Mouse (Mus musculus): ENCODE measurements around the gene Mcm2. TPM values are rescaled to one million over a fixed set of nuclear protein-coding genes. Genes with fewer than 3 reads are reported as not detected.

The Mcm2 gene
- total and polyA plus RNA-seq, 3 experiments = 130 to 148 (median 148) TPM

DNA sequence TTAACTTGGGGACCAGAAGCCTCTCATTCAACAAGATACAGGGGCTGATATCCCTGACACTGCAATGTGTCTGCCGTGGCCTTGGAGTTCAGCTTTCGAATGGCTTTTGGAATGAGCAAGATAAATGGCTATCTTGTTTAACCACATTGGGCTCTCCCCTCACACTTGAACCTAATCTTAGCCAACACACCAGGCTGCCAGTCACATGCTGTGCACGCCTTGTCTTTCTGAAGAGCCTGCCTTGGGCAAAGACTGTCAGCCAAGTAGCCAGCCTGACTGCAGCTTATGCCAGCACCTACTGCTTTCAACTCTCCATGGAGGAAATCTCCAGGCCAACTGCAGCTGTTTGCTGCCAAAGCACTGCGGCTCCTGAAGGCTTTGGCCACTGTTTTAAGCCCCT is 16.9 kb upstream of the Mcm2 start:
- dilution Hi-C loops (cut with MboI; ENCODE audit: extremely low pct_ligation_motif_present, extremely low pct_unique_long_range_greater_than_20kb, low sequenced_read_pairs) = no loop called here
- TF ChIP-seq SMC3 (IDR thresholded peaks at IDR 0.05; ENCODE audit: low read depth, low read length) = no peak
- TF ChIP-seq MXI1 (IDR thresholded peaks at IDR 0.05; ENCODE audit: low read depth, low read length) = no peak
- TF ChIP-seq SIN3A (IDR thresholded peaks at IDR 0.05; ENCODE audit: low read length) = no peak
- TF ChIP-seq MEF2A (IDR thresholded peaks at IDR 0.05; ENCODE audit: borderline replicate concordance, low read depth, low read length) = no peak
- TF ChIP-seq IRF4 (IDR thresholded peaks at IDR 0.05; ENCODE audit: low read depth, low read length) = no peak
- Histone ChIP-seq H3K4me3 (replicated peaks in 1 of 3; ENCODE audit: low read depth in 2 of 3, low read length in 2 of 3, poor library complexity in 1 of 3) (no peak overlapping the region), H3K4me1 (ENCODE audit: control insufficient read depth in 1 of 2, insufficient read depth in 2 of 2) (peaks cover 0 to 2% of the 10 kb centered on the region in 2 experiments; a peak in 3 of 4 replicates), H3K36me3 (replicated peaks in 1 of 2; ENCODE audit: control insufficient read depth in 1 of 2, insufficient read depth in 1 of 2, low read length in 1 of 2) (peaks cover 12 to 27% of the 10 kb centered on the region in 2 experiments), H3K27me3 (replicated peaks) (no peaks in the 10 kb centered on the region), H3K9ac (ENCODE audit: insufficient read depth, low read depth) (no peak overlapping the region), H3K27ac (ENCODE audit: insufficient read depth, low read depth) (no peak overlapping the region), H3K9me3 (replicated peaks; ENCODE audit: low read length) (no peaks in the 10 kb centered on the region), H3K4me2 (ENCODE audit: insufficient read depth, low read depth, poor library complexity, severe bottlenecking) (no peak overlapping the region), H3K79me2 (replicated peaks; ENCODE audit: control insufficient read depth, extremely low read depth, insufficient read depth, poor library complexity, severe bottlenecking) (no peaks in the 10 kb centered on the region)
- no peak for DNase-seq (ENCODE audit: extremely low read depth)
- in situ Hi-C loops (cut with MboI; ENCODE audit: low pct_ligation_motif_present, low pct_unique_long_range_greater_than_20kb, low sequenced_read_pairs) = no loop called here

DNA sequence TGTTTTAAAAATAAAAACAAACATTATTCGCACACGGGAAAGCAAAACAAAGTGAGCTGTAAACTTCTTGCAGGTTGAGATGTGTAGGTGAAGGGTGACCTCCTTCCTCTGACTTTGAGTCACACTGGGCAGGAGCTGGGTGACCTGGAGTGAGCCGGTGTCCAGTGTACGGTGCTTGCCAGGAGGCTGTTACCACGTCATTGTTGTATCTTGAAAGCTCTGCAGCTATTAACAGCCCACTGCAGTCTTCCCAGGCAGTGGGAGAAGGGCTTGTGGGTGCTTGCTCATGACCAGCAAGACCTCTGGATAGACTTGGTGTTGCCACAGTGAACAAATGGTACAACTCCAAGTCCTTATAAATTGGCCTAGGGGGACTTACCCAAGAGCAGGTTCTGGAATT is 16.2 kb upstream of the Mcm2 start:
- in situ Hi-C loops (cut with MboI; ENCODE audit: low pct_ligation_motif_present, low pct_unique_long_range_greater_than_20kb, low sequenced_read_pairs) = no loop called here
- no peaks in the 10 kb centered on the region for H3K9me3 ChIP-seq (replicated peaks; ENCODE audit: low read length)
- H3K79me2 ChIP-seq (replicated peaks; ENCODE audit: control insufficient read depth, extremely low read depth, insufficient read depth, poor library complexity, severe bottlenecking) = no peaks in the 10 kb centered on the region
- peaks cover 19 to 34% of the 10 kb centered on the region in 2 experiments for H3K36me3 ChIP-seq (replicated peaks in 1 of 2; ENCODE audit: control insufficient read depth in 1 of 2, insufficient read depth in 1 of 2, low read length in 1 of 2)
- no peaks in the 10 kb centered on the region for H3K4me1 ChIP-seq (ENCODE audit: control insufficient read depth in 1 of 2, insufficient read depth in 2 of 2)
- TF ChIP-seq ETS1 (conservative IDR thresholded peaks at IDR 0.05; ENCODE audit: low read depth, low read length) (no peak), ELF1 (IDR thresholded peaks at IDR 0.05; ENCODE audit: low read depth, low read length) (no peak), POLR2A (IDR thresholded peaks at IDR 0.05; ENCODE audit: low read depth, low read length) (no peak), SMC3 (IDR thresholded peaks at IDR 0.05; ENCODE audit: low read depth, low read length) (no peak), ZNF384 (IDR thresholded peaks at IDR 0.05; ENCODE audit: low read depth, low read length) (no peak), CHD2 (IDR thresholded peaks at IDR 0.05; ENCODE audit: low read length) (no peak), CHD1 (IDR thresholded peaks at IDR 0.05; ENCODE audit: low read depth, low read length) (no peak), JUND (conservative IDR thresholded peaks at IDR 0.05; ENCODE audit: low read depth, low read length) (no peak), USF1 (IDR thresholded peaks at IDR 0.05; ENCODE audit: low read depth, low read length) (no peak), SIN3A (IDR thresholded peaks at IDR 0.05; ENCODE audit: low read length) (no peak), MAFK (IDR thresholded peaks at IDR 0.05; ENCODE audit: insufficient replicate concordance, low read length) (no peak), E2F4 (IDR thresholded peaks at IDR 0.05; ENCODE audit: insufficient replicate concordance, low read depth, low read length) (no peak), BHLHE40 (IDR thresholded peaks at IDR 0.05; ENCODE audit: low read depth, low read length) (no peak), EP300 (IDR thresholded peaks at IDR 0.05; ENCODE audit: low read length) (no peak), RAD21 (IDR thresholded peaks at IDR 0.05; ENCODE audit: low read depth, low read length) (no peak), GABPA (IDR thresholded peaks at IDR 0.05; ENCODE audit: insufficient replicate concordance, low read depth, low read length) (no peak), MYC (IDR thresholded peaks at IDR 0.05; ENCODE audit: low read depth, low read length) (no peak), KAT2A (IDR thresholded peaks at IDR 0.05; ENCODE audit: insufficient replicate concordance, low read length) (no peak)
- no peak overlapping the region for H3K4me2 ChIP-seq (ENCODE audit: insufficient read depth, low read depth, poor library complexity, severe bottlenecking)
- no peak overlapping the region for H3K4me3 ChIP-seq (replicated peaks in 1 of 3; ENCODE audit: low read depth in 2 of 3, low read length in 2 of 3, poor library complexity in 1 of 3)
- H3K27me3 ChIP-seq (replicated peaks) = no peaks in the 10 kb centered on the region
- no peak overlapping the region for H3K9ac ChIP-seq (ENCODE audit: insufficient read depth, low read depth)
- no peak for DNase-seq (ENCODE audit: extremely low read depth)
- no peak overlapping the region for H3K27ac ChIP-seq (ENCODE audit: insufficient read depth, low read depth)
- dilution Hi-C loops (cut with MboI; ENCODE audit: extremely low pct_ligation_motif_present, extremely low pct_unique_long_range_greater_than_20kb, low sequenced_read_pairs) = no loop called here
